Mouse (Mus musculus) forebrain, postnatal 0 days (tissue): Measurements from ENCODE around the gene Grtp1. TPM values are rescaled to one million over a fixed set of nuclear protein-coding genes. Genes with fewer than 3 reads are reported as not detected.

Experiments
- ATAC-seq: fragments of 200-750 bp; cut with Nextera tagmentation; 2 replicates; pipeline ENCODE4 v1.8.0; 2017; ENCODE audit warnings: mild to moderate bottlenecking, moderate library complexity
- DNase-seq: peaks from one replicate; pipeline ENCODE4 v3.0.0-alpha.2; 2015
- H3K27ac ChIP-seq: fragments of 300-500 bp; sonication (generic); 2 replicates; pipeline ENCODE4 v1.5.1; 2014; ENCODE audit warnings: low read depth, mild to moderate bottlenecking, antibody characterized with exemption, low read length, moderate library complexity, mixed read lengths
- H3K27me3 ChIP-seq: fragments of 300-500 bp; sonication (generic); 2 replicates; pipeline ENCODE4 v1.6.1; 2014; ENCODE audit warnings: mild to moderate bottlenecking, low read length, mixed read lengths; ENCODE audit not compliant: insufficient read depth
- H3K36me3 ChIP-seq: fragments of 300-500 bp; sonication (generic); 2 replicates; pipeline ENCODE4 v1.6.1; 2014; ENCODE audit warnings: mild to moderate bottlenecking, moderate library complexity; ENCODE audit not compliant: insufficient read depth
- H3K4me1 ChIP-seq: fragments of 300-500 bp; sonication (generic); 2 replicates; pipeline ENCODE4 v1.6.1; 2014; ENCODE audit warnings: antibody characterized with exemption; ENCODE audit not compliant: insufficient read depth
- H3K4me2 ChIP-seq: fragments of 300-500 bp; sonication (generic); 2 replicates; pipeline ENCODE4 v1.6.1; 2014; ENCODE audit warnings: low read depth, mild to moderate bottlenecking, moderate library complexity
- H3K4me3 ChIP-seq: fragments of 300-500 bp; sonication (generic); 2 replicates; pipeline ENCODE4 v1.5.1; 2014; ENCODE audit warnings: low read depth, low read length, mixed read lengths
- H3K9ac ChIP-seq: fragments of 300-500 bp; sonication (generic); 2 replicates; pipeline ENCODE4 v1.6.1; 2014; ENCODE audit warnings: mild to moderate bottlenecking
- H3K9me3 ChIP-seq: fragments of 300-500 bp; sonication (generic); 2 replicates; pipeline ENCODE4 v1.6.1; 2016; ENCODE audit warnings: low read length
- CTCF ChIP-seq: sonication (generic); IDR thresholded peaks from 2 replicates; pipeline ENCODE4 v1.5.1; 2016; ENCODE audit warnings: antibody characterized with exemption, control low read depth, low read depth
- WGBS: fragments of 180-500 bp; shearing (Covaris S2); extraction: QIAGEN DNeasy Blood & Tissue Kit; methylation state at CpG from one replicate; pipeline ENCODE4 v1.1.7; 2014; 5-methylcytosine and 5-hydroxymethylcytosine counted together
- polyA plus RNA-seq: library from polyadenylated mRNA; unstranded; fragments of >200 nt; fragmentation: Nextera tagmentation; extraction: Ambion mirVana; gene quantifications from 2 replicates; pipeline ENCODE4 v1.2.1, GENCODE M21; 2015
- total RNA-seq: library from RNA; depleted of rRNA; stranded (reverse); fragments of >200 nt; gene quantifications from 2 replicates; pipeline ENCODE4 v1.2.3, GENCODE M21; 2014

Gene Grtp1
- total and polyA plus RNA-seq, 2 experiments from 2014 or later = 10.8 to 17.2 TPM

GRCm38 (mm10) chr8:13230471-13230870, 30.1 kb upstream of the Grtp1 start:
- H3K27me3 ChIP-seq = no peaks in the 10 kb centered on the region
- no peak overlapping the region for H3K4me3 ChIP-seq
- H3K27ac ChIP-seq = no peak overlapping the region
- H3K4me2 ChIP-seq = no peak overlapping the region
- TF ChIP-seq CTCF = no peak
- WGBS = 88% methylated on average over 4 of the region's 4 CpGs
- H3K9me3 ChIP-seq = no peaks in the 10 kb centered on the region
- H3K9ac ChIP-seq = no peak overlapping the region
- H3K36me3 ChIP-seq = no peaks in the 10 kb centered on the region
- ATAC-seq (no peak), DNase-seq (no peak)
- H3K4me1 ChIP-seq = no peaks in the 10 kb centered on the region

GRCm38 (mm10) chr8:13229802-13230201, 29.4 kb upstream of the Grtp1 start:
- WGBS = 90% methylated on average over 12 of the region's 12 CpGs
- no peak for ATAC-seq

GRCm38 (mm10) chr8:13228923-13229610, 28.6 kb upstream of the Grtp1 start:
- Histone ChIP-seq H3K36me3 (no peaks in the 10 kb centered on the region), H3K27ac (no peak overlapping the region), H3K27me3 (no peaks in the 10 kb centered on the region), H3K4me3 (no peak overlapping the region), H3K4me2 (no peak overlapping the region), H3K4me1 (no peaks in the 10 kb centered on the region), H3K9me3 (no peaks in the 10 kb centered on the region), H3K9ac (no peak overlapping the region)
- WGBS = 57% methylated on average over 9 of the region's 9 CpGs
- no peak for TF ChIP-seq CTCF
- ATAC-seq (no peak), DNase-seq (no peak)

More at GRCm38 (mm10) chr8:13229802-13230201, 29.4 kb upstream of the Grtp1 start:
- Histone ChIP-seq H3K9me3 (no peaks in the 10 kb centered on the region), H3K4me2 (no peak overlapping the region), H3K4me1 (no peaks in the 10 kb centered on the region), H3K27ac (no peak overlapping the region), H3K9ac (no peak overlapping the region), H3K27me3 (no peaks in the 10 kb centered on the region), H3K4me3 (no peak overlapping the region), H3K36me3 (no peaks in the 10 kb centered on the region)
- no peak for DNase-seq
- no peak for TF ChIP-seq CTCF

DNA sequence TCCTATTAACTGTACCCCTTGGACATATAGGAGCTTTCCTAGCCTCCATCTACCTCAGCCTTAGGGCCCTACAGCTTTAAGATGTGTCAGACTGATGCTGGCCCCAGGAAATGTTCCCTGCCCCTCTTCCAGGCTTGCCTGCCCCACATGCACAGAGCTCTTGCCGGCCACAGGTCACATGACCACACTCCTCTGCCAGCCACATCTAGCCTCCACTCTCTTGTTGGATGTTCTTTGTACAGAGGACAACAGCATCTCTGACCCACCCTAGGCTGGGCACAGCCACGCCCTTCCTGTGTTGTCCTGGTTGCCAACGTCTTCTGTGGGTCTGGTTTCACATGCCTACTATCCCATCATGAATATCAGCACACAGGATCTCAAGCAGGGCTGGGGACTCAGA, 26.8 kb upstream of the Grtp1 start:
- no peak overlapping the region for H3K27ac ChIP-seq
- H3K36me3 ChIP-seq = no peaks in the 10 kb centered on the region
- DNase-seq (no peak), ATAC-seq (no peak)
- TF ChIP-seq CTCF = no peak
- no peak overlapping the region for H3K4me2 ChIP-seq
- H3K27me3 ChIP-seq = no peaks in the 10 kb centered on the region
- no peak overlapping the region for H3K9ac ChIP-seq
- H3K4me3 ChIP-seq = no peak overlapping the region
- H3K4me1 ChIP-seq = no peaks in the 10 kb centered on the region
- 70% methylated on average over 3 of the region's 3 CpGs for WGBS
- no peaks in the 10 kb centered on the region for H3K9me3 ChIP-seq

DNA sequence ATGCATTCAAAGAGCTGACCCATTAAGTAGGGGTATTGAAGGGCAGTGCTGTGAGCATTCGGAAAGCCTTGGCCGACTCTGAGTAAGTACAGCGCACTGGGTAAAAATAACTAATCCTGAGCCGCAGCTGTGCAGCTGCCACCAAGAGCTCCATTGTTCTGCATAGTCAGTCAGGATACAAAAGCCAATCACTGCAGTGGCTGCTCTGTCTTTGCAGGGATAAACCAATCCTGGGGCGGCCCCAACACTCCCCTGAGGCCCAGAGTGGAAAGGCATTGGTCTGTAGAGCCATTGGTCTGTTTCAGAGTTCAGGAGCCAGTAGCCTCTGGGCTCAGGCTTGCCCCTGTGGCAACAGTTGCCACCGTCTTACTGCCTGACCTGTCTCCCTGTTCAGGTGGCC, 25.9 kb upstream of the Grtp1 start:
- no peaks in the 10 kb centered on the region for H3K4me1 ChIP-seq
- no peak overlapping the region for H3K9ac ChIP-seq
- no peaks in the 10 kb centered on the region for H3K27me3 ChIP-seq
- WGBS = 15% methylated on average over 6 of the region's 6 CpGs
- no peak overlapping the region for H3K4me3 ChIP-seq
- peak overlapping the region; percentile 21; the same call in 1 of the 2 replicates for H3K27ac ChIP-seq
- peak; percentile 20 for DNase-seq
- ATAC-seq = peak; percentile 88
- TF ChIP-seq CTCF = no peak
- no peaks in the 10 kb centered on the region for H3K9me3 ChIP-seq
- H3K36me3 ChIP-seq = no peaks in the 10 kb centered on the region
- H3K4me2 ChIP-seq = no peak overlapping the region

- TF ChIP-seq CTCF = no peak
- Histone ChIP-seq H3K9me3 (no peaks in the 10 kb centered on the region), H3K9ac (no peak overlapping the region), H3K36me3 (no peaks in the 10 kb centered on the region), H3K4me2 (no peak overlapping the region), H3K27ac (no peak overlapping the region), H3K27me3 (no peaks in the 10 kb centered on the region), H3K4me3 (no peak overlapping the region), H3K4me1 (no peaks in the 10 kb centered on the region)
- 88% methylated on average over 9 of the region's 9 CpGs for WGBS
- no peak for ATAC-seq
- DNase-seq = no peak
Observed at GRCm38 (mm10) chr8:13224426-13224825, 24.0 kb upstream of the Grtp1 start.

DNA sequence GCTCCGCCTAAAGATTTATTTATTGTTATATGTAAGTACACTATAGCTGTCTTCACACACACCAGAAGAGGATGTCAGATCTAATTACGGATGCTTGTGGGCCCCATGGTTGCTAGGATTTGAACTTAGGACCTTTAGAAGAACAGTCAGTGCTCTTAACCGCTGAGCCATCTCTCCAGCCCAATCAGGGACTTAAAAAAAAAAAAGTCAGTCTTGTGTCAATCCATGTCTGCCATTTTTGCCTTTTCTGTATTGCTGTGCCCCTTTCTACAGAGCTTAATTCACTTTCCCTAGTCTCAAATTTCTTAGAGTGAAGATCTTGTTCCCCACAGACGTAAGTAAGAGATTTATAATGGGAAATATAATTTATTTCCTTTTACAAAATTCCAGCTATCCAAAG, 18.0 kb upstream of the Grtp1 start:
- WGBS = 85% methylated on average over 4 of the region's 4 CpGs
- TF ChIP-seq CTCF = no peak

More for the DNA sequence above, 18.0 kb upstream of the Grtp1 start:
- DNase-seq (no peak), ATAC-seq (no peak)
- Histone ChIP-seq H3K27ac (no peak overlapping the region), H3K4me3 (no peak overlapping the region), H3K36me3 (no peaks in the 10 kb centered on the region), H3K9me3 (no peaks in the 10 kb centered on the region), H3K9ac (no peak overlapping the region), H3K4me1 (no peaks in the 10 kb centered on the region), H3K27me3 (no peaks in the 10 kb centered on the region), H3K4me2 (no peak overlapping the region)
